Mouse (Mus musculus) C2C12 (cell line): ENCODE data around the gene Mgat2.

ENCODE experiments used
- CEBPB ChIP-seq: IDR thresholded peaks from one replicate; pipeline ENCODE4 v1.6.1; 2011; ENCODE audit warnings: low read depth, mild to moderate bottlenecking, control low read depth, moderate library complexity
- CTCF ChIP-seq: IDR thresholded peaks from one replicate; pipeline ENCODE4 v1.5.1; 2011; ENCODE audit not compliant: control insufficient read depth, insufficient read depth, insufficient read length
- FOSL1 ChIP-seq: IDR thresholded peaks from one replicate; pipeline ENCODE4 v1.8.0; 2011; ENCODE audit warnings: mild to moderate bottlenecking, low read length; ENCODE audit not compliant: poor library complexity, insufficient read depth, severe bottlenecking
- MYOD1 ChIP-seq: IDR thresholded peaks from one replicate; pipeline ENCODE4 v1.6.1; 2011; ENCODE audit warnings: low read depth; ENCODE audit not compliant: control insufficient read depth, insufficient read length
- MYOG ChIP-seq: IDR thresholded peaks from one replicate; pipeline ENCODE4 v1.6.1; 2011; ENCODE audit not compliant: control insufficient read depth, insufficient read length; ENCODE audit errors: extremely low read depth
- USF1 ChIP-seq: IDR thresholded peaks from one replicate; pipeline ENCODE4 v1.6.1; 2011; ENCODE audit warnings: low read depth, mild to moderate bottlenecking, control low read depth, moderate library complexity

DNA sequence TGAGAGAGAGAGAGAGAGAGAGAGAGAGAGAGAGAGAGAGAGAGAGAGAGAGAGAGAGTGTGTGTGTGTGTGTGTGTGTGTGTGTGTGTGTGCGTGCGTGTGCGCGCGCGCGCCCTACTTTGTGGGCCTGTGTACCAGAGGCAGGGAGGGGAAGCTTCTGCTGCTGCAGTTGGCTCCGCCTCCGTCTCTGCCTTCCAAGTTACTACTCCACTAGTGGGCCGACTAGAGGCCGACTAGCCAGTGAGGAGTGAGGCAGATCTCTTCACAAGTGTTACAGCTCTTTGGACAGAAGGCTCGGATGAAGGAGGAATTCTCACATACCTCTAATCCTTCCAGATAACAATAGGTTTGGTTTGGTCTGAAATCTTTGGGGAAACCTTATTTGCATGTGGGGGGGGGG, 4.6 kb upstream of the Mgat2 start:
- TF ChIP-seq MYOD1, result no peak
- no peak for TF ChIP-seq CTCF
- TF ChIP-seq CEBPB, result no peak
- TF ChIP-seq FOSL1, result no peak
- no peak for TF ChIP-seq USF1
- no peak for TF ChIP-seq MYOG
